Mouse (Mus musculus) monocyte, adult 2 months (primary cell): Measurements from ENCODE around the gene Strap.
A peak's percentile ranks its signal among the peaks of the same experiment; 100 is the strongest.
"Not testable (repeated sequence)": the region's sequence is repeated elsewhere in the genome, so short reads cannot be mapped to it uniquely, and the experiment has no call there.

ENCODE experiments used
- DNase-seq, 2 experiments: peaks; one replicate each; pipeline ENCODE4 v3.0.0; 2022; ENCODE audit warnings: low spot score in 2 of 2, low read depth in 1 of 2

Gene Strap

DNA sequence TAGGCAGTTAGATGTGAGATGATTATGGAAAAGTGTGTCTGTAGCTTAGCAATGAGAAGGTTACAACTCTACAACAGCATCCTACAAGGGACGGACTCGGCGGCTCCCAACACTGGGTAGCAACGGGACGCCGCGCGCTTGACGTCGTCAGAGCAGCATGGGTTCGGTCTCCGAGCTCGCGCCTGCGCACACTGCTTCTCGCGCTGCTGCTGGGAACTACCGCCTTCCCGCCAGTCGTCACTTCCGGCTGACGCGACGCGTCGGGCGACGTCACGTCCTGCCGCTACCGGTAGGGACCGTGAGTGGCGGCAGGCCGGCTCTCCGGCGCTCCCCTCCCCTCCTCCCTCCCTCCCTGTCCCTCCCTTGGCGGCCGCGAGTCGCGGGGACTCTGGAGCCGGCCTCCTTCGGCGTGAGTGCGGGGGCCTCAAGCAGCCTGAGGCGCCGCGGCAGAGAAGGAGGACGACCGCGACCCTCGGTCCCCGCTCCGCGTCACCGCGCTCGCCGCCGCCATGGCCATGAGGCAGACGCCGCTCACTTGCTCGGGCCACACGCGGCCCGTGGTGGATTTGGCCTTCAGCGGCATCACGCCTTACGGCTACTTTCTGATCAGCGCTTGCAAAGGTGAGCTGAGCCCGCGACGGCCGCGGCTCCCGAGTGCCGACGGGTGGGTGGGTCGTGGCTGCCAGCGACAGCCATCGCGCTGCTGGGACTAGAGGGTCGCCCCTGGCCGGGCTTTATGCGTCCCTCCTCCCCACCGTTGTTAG lies at the start of gene Strap:
Gene Strap (plus strand): TSS at position 233 of the 764 bp plus-strand sequence.
- DNase-seq = peak; percentile 66 to 86

DNA sequence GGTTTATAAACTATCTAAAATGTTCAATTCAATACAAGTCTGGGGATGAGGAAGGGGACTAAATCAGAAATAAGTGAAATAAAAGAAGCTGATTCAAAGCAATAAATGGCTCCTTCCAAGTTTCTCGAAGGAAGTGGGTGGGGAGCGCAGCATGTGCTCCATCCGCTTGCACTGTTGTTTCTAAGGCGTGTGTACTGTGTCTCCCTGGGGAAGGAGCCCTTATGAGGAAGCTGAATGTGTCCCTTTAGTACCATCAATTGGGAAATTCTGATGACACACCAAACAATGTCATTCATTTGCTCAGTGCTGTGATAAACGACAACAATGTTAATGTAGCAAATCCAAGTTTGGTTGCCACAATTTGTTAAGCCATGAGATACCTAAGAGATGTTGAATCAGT lies 47.2 kb upstream of the Strap start:
- DNase-seq = no peak

DNA sequence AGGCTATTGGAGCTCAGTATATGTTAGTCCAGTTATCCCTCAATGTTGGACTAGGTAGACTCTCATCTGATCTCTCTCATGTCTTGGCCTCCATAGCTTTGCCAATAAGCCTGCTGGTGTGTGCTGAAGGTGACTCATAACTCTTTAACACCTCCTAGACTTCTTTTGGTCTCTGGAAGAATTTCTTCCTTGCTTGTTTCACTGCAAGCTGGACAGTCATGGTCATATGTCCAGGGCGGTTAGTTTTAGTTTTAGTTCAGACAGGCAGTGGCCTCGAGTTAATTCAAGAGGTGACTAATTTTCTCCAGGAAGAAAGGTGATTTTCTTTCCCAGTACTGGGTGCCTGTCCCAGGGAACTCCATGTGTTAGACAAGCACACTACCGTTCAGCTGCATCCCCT lies 46.8 kb upstream of the Strap start:
- DNase-seq = no peak

DNA sequence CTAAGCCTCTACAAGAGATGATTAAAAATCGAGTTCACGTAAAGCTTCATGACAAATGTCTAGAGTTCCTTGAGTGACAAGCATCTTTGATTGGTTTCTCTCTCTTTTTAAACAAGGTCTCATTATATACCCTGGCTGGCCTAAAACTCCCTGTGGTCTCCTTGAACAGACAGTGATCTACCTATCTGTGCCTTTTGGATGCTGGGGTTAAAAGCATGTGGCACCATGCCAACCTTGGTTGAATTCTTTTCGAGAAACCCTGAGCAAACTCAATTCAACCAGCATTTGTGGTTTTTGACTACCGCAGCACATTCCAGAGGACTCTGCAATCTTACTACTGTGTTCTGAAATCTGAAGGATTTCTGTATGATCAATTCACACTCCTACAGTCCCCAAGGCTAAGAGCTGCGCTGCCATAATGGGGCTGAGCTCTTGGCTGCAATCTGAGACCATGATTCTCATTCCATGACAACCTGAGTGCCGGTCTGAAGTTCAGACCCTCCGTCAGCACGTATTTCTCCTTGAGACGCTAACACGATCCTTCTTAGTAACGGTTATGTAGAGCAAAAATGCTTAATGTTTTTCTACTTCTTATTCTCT lies 46.3 kb upstream of the Strap start:
- DNase-seq = no peak

DNA sequence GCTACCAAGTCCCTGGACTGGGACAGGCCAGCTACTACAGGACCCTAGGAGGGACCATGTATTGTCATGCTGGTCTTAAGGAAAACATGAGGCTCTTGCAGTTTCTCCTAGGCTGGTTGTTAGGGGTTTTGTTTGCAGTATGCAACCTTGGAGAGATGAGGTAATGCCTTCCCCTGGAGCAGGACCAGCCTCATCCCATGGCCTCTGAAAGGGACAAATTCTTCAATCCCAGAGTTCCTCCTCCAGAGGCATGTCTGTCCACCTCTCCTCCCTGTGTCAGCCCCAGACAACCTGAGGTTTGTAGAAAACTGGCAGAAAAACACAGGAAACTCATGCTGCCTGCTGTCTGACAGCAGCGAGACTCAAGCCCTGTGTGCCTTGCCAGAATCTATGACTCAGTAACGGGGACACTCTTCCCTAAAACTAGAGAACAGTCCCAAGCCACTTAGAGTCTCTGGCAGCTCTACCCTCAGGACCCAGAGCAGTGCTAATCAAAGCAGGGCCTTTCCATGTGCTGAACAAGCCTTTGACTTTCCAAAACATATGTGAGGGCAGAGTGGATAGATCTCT lies 44.2 kb upstream of the Strap start:
- no peak for DNase-seq

DNA sequence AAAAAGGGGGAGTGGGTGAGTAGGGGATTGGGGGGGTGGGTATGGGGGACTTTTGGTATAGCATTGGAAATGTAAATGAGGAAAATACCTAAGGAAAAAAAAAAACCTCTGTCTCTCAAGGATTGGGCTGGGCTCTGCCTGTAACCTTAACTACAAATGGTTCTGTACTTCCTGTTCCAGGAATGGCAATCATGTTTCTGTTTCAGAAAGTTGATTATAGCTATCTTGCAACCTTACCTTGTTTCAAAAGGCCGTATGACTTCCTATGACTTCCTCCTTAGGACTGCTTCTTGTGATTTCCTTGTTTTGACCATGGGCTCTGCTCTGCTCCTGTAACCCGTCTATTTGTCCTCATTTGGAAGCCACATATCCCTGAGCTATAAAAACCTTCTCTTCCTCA lies 40.6 kb upstream of the Strap start:
- no peak for DNase-seq

DNA sequence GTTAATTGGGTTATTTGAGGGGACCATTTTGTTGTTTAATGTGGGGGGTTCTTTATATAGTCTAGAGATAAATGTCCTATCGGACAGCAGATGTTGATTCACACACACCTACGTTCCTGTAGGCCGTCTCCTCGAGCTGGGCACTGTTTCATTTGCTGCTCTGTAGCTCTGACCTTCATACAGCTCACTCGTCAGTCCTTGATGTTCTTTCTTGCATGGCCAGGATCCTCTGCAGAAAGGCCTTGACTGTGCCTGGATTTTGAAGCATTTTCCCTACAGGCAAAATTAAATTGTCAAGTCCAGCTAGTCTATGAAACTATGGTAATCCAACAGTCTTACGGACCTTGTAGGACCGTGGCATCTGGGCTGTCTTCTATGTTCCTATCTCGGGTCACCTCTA lies 39.8 kb upstream of the Strap start:
- no peak for DNase-seq

DNA sequence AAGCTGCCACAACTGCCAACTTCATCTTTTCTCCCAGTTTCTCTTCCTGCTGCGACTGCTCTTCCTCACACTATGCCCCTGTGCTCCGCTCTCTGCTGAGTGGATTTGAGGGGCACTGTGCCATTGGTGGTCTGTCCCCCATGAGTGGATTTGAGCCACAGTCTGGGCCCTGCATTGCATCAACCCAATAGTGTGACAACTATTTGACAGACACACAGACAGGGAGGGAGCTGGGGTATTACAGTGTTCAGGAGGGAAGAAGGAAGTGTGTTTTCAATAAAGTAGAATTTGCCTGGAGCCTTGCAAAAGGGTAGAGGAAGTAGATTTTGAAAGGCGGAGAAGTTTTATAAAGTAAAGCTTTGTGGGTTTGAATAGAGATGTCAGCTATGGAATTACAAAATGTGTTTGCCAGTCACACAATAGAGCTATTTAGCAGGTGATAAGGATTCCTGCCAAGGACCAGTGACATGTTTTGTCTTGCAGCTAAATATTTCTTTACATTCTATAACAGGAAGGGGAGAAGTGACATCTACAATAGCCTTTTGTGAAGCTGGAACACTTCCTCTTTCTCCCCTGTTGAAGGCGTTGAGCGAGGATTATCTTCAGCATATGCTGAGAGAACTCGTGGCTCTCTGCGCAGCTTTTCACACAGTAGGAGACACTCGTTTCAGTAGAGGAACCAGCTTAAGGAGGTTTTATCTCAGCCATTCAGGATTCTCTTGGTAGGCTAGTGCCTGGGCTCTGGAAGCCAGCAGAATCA lies 38.3 kb upstream of the Strap start:
- DNase-seq = peak; percentile 46 to 49

DNA sequence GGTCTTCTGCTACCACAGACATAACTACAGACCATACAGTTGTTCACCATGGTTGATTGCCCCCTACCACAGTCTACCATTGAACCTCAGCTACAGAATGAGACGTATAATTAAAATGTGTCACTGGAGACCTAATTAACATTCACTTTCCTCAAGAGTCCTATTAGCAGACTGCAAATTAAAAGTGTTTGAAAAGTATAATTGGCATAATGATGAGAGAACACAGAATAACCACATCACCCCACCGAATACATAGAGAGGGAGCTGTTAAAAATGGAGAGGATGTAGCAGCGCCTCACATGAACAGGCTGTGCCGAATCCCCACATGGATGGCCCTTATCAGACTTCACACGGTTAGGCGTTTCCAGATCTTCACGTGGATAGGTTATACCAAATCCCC lies 35.4 kb upstream of the Strap start:
- no peak for DNase-seq

DNA sequence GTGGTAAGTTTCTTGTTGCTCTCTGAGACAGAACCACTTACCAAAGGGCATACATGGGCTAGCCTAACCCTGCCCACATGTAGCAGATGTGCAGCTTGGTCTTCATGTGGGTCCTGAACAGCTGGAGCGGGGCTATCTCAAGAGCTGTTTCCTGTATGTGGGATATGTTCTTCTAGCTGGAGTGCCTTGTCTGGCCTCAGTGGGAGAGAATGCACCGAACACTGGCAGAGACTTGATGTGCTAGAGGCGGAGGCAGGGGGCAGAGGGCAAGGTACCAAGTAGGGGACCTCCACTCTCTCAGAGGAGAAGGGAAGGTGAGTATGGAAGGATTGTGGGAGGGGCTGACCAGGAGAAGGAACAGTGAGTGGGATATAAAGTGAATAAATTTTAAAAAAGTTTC lies 32.7 kb upstream of the Strap start:
- DNase-seq = no peak

DNA sequence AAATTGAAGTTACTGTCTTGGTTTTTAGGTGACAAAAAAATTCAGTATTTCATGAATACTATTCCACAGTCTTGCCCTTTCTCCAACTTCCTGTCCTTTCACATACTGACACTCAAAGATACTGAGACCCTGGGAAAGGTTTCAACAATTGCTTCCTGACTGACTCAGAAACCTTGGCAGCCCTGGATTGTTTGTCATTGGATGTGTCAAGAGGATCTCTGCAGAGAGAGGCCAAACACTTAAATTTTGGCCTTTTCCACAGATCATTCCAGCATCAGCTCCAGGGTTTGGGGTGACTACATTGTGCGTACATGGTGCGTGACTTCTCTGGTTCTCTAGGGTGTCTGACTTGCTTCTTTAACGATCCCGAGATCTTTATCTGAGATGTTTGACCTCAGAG lies 32.0 kb upstream of the Strap start:
- no peak for DNase-seq

DNA sequence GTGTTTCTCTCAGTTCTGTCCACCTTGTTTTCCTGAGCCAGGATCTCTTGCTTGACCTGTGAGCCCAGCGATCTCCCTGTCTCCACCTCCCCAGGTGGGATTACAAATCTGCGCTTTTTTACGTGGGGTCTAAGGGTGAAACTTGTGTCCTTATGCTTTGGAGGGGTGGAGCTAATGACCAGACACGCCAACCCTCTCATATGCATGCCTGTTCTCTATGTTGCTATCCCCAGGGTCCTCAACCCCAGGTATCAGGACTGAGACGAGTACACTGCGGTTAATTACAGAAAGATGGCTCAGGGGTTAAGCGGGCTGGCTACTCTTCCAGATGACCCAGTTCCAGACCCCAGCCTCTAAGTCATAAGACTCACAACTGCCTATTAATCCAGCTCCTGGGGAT lies 31.4 kb upstream of the Strap start:
- no peak for DNase-seq

DNA sequence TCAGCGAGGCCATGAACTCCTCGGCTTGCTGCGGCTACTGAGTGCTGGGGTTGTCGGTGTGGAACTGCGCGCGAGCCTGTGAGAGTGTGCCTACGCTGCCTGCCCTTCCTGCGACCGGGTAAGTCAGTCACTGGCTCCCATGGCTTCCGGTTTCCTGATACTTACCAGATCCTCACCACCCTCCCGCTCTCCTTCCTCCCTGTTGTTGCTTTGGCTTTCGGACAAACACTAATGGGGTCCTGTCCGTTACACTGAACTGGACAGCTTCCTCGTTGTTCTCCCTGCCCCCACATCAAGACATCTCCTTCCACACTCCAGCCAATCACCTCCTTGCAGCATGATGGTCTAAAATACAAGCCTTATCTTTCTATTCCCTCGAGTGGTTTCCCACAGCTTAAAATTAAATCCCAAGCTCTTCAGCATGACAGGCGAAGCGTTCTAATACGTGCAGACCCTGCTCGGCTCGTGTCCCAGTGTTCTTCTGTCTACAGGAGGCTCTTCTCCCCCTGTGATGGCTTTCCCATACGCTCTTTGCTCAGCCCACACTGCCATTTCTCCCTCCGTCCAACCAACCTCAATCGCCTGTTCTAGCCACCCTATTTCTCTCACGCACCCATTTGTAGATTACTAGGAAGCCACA lies 30.5 kb upstream of the Strap start:
- DNase-seq = no peak

DNA sequence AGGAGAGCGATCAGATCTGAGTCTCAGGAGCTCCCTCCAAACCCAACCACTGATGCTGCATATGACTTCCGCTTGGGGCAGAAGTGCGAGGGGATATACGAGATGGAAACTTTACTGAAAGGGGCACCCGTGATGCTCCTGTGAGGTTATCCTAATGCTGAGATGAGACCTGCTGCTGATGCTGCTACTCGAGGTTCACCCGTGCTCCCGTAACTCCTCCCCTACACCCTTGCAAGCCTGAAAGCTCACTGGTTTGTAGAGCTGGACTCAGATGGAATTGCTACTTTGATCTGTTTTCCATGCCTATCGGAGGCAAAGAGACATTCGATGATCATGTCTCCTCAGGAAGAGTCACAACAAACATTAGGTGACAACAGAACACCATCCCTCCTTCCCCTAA lies 28.7 kb upstream of the Strap start:
- DNase-seq = no peak

DNA sequence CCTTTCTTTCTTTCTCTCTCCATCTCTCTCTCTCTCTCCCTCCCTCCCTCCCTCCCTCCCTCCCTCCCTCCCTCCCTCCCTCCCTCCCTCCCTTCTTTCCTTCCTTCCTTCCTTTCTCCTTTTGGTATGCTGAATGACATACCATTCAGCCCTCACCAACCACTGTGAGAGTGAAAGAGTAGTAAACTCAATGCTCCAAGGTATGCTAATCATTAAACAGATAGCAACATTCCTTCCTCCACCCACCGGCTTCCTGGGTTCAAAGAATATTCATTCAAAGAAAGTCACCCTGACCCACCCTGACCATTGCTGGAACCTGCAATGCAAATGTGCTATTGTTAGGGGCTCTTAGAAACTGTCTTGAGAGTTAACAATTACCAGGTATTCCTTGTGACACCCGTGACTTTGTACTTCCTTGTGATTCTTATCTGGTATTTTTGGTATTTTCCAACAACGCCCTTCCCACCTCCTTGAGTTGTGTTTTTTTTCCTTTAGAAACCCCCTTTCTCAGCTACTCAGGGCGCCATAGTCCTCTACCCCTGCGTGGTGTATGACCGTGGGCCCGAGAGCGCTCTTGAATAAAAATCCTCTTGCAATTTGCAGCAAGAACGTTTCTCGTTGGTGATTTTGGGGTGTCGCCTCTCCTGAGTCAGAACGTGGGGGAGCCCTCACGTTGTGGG lies 26.0 kb upstream of the Strap start:
- not testable (repeated sequence) for DNase-seq

DNA sequence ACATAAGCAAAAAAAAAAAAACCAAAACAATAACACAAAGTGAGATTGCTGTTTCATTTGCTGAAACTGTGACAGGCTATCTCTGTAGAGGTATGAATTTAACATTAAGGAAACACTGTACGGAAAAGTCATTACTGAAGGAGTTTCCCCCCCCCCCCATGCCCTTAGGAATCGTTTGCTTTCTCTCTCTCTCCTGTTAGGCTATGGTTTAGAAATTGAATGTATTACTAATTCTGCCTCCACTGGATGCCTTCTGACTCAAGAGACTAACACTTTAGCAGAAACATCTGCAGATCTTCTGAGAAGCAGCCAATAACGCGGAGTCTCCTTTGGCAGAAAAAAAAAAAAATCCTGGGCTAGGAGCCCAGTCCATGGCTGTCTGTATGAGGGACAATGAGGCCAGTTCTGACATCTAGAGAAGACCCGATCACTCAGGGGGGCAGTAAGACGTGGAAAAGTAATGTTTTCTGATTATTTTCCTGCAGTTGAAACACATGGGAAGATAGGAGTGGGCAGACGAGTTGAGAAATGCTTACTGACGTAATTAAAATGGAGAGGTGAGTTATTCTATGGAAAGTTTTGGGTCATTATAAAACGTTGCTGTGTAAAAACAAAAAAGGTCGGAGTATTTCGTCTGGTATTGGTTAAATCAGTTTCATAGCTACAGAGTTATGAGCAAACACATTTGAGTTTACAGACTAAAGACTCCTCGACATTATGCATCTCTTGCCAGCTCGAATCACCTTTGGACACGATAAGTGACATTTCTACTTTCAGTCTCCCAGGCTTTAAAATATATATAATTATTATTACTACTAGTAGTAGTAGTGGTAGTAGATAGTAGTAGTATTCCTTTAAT lies 24.5 kb upstream of the Strap start:
- no peak for DNase-seq

DNA sequence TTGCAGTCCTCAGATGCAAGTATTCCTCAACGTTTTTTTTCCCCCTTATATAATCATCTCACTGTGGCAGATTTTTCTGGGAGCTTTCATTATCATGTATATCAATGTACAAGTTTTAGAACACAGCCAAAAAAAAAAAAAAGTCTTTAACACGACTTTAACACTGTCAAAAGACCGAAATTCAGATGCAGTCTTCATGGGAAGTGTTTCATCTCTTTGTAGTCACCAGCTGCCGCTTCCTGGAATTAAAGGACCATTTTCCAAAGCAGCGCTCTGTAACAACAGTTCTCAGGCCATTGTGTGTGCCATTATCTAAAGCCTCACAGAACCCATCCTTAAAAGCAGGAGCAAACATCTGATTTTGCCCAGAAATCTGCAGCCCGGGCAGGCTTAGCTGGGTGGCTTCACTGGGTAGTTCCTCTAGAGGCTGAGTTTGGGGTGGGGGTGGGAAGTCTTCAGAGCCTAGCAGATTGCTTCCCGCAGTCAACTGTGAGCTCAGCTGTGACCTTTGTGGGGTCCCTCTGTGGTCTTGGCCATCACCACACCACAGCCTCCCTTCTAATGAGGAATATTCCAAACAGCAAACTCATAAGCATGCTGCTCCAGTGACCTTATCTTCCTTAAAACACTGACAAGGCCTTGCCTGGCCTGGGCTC lies 22.1 kb upstream of the Strap start:
- DNase-seq = no peak

DNA sequence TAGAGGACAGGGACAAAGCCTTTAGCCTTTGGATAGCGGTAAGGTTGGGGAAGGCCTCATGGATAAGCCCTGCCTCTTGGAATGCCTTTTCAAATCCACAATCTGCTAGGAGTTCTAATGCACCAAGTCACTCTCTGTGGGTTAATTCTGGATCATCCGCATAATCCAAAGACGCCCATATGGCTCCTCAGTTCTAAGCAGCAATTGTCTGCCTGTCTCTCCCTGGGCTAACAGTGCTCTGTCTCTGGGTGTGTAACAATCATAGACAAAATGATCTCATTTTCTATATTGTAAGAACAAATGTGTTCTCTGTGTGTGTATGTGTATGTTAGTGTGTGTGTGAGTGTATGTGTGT lies 21.6 kb upstream of the Strap start:
- DNase-seq = no peak

DNA sequence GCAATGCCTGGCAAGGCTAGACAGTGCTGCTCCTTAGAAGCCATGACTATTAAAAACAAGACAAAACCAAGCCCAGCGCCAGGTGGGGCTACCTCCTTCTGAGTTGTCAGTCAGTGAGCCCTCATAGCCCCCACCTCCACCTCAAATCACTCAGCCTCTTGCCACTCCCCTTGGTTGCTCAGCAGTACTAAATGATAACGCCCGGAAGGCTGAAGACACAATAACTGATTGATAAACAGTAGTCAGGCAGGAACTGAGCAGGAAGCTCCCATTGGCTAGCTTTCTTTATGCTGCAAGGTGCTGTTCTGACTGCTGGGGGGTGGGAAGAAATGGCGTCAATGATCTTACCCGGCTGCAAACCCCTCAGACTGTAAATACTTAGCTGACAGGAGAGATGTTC lies 18.1 kb upstream of the Strap start:
- no peak for DNase-seq
